Mouse (Mus musculus): ENCODE results near the gene Mical3.
A peak's percentile ranks its signal among the peaks of the same experiment; 100 is the strongest.

Gene Mical3

DNA sequence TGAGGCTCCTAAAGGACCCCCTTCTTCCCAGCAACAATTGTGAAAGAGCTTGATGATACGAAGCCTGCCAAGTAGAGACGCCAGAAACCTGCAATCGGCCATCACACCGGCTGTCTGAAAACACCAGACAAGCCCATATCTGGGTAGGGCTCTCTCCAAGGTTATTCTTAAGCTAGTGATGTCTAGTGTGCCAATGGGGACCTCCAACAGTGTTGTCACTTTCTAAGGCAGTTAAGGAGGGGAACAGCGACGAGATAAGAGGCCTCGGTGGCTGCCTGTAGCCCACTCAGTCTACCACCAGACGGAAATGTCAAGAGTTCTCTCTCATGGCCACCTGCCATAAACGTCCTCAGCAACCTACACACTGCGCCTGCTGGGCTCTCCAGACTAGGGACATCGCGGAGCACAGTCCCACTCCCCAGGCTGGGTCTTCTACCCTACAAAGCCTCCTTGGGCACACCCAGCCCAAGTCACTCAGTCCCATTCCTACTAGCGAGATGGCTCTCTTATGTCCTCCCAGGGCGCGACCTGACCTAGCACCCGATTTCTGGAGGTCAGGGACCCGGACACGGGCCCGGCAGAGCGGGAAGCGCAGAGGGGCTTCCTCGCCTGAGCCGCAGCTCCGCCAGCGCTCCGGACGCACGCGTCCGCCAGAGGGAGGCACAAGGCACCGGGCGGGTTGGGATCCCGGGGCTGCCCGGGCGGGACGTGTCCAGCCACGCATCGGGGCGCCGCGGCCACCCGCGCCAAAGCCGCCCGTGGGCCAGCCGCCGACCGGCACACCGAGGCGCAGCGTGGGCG is 21.4 kb downstream of the Mical3 start:
- peak in 1 of 2 experiments; percentile 29 for DNase-seq

DNA sequence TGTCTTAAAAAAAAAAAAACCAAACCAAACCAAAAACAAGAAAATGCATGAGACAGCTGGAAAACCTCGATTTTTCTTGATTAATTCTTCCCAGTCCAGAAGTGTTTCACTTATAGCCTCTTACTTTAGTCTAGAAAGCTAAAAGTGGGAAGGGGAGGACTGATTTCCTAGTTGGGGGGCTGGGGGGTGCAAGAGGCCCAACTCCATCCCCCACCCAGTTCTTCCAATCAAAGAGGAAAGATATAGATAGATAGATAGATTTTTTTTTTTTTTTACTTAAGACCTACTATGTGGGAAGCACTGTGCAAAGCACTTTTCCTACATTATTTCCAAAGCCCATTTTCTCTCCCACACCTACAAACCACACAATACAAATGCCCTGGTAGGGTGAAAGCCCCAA is 22.7 kb downstream of the Mical3 start:
- DNase-seq, result no peak

DNA sequence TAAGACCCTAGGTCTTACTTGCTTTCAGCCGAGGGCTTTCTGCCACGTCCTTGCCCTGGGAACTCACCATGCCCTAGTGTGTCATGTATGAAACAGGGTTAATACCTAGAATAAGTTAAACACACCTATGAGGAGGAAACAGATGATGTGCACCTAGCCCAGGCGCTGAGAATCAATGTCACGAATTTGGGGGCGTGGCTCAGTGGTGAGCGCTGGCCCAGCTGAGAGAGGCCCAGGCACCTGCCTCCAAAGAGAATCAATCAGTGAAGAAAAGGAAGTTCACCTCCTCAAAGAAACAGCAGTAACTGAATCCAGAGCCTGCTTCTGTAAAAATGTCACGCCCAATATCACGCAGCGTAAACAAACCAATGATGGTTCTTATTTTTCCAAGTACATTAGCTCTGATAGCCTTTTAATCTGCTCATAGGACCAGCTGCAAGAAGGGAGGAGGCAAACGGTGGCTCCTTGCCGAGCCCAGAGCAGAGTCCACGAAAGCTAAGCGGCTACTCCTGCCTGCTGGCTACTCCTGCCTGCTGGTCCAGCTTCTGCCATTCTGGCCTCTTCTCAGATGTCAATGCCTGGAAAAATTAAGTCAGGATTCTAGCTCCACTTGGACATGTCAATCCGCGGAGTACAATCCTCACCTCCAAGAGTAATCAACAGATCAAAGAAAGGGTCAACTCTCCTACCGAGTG is 23.9 kb downstream of the Mical3 start:
- no peak for DNase-seq

DNA sequence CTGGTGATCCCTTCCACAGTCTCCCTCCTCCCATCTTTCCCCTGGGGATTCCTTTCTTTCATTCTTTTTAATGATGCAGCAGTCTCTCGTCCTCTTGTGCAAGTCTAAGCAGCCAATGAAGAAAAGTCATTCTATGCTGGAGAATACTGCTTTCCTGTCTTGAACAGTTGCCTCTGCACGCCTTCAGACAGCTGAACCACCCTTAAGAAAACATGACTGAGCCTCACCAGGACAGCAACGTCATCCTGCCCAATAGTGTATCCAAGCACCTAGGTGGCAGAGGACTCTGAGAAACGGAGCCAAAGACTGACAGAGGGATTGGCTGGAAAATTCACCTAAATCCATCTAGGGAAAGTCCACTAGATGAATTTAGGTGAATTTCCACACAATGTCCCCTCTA is 25.1 kb downstream of the Mical3 start:
- no peak for DNase-seq

DNA sequence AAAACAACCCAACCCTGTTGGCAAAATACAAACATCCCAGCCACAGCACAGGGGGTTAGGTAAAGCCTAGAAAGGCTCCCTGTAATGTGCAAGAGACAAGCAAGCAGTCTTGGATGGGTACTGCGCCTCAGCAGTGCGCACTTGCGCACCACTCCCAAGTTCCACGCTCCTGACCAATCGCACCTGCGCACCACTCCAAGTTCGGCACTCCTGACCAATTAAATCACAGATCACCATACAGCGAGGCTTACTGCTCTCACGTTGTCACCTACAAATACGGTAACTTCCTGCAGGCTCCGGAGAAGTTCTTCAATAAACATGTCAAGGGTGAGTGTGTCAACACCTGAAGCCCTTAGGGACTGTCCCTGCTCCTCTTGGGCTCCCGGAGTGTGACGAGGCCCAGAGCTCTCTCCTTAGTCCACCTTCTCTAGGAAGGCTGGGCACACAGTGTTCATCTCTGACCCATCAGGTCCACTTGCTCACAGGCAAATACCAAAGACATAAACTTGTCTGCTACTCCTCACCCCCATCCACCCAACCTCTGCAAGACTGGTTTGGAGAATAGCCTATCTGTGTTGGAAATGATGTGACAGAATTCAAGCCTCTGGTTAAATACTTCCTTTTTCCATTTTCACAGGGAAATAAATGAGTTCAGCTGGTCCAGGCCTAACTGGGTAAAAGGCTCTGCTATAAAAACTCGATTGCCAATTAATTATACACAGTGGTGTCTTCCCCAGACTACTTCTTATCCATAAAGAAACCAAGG is 27.2 kb downstream of the Mical3 start:
- no peak for DNase-seq

DNA sequence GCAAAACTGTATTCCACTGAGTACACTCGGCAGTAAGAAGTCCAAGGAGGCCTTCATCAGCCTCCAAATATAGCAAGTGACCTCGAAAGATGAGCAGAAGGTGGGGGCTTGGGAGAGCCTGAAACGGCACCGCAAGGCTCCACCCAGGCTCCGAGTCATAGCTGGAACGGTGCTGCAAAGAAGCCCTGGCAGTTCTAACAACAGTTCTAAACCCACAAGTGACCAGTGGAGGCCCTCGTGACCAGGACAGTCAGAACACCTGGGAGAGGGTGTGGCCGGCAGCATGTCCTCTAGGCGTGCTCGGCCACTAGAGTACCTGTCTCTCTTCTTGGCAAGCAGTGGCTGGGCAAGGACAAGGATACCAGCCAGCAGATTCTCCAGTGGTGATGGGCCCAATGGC is 27.9 kb downstream of the Mical3 start:
- DNase-seq, result peak in 1 of 2 experiments; percentile 29

DNA sequence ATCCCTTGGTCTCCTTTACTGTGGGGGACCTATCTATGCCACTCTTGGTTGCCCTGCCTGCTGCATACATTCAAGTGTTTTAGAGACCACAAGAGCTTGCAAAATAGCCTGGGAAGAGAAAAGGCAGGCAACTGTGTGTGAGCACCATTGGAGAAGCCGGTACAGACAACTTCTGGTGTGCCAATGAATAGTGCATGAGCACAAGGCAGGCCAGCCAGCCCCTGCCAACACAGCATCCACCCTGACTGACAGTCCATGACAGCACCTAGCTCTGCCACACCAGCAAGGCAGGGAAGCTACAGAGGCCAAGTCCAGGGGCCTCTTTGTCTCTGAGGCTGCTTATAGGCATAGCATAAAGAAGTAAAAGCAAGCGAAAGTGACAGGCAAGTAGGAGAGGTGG is 28.7 kb downstream of the Mical3 start:
- no peak for DNase-seq

DNA sequence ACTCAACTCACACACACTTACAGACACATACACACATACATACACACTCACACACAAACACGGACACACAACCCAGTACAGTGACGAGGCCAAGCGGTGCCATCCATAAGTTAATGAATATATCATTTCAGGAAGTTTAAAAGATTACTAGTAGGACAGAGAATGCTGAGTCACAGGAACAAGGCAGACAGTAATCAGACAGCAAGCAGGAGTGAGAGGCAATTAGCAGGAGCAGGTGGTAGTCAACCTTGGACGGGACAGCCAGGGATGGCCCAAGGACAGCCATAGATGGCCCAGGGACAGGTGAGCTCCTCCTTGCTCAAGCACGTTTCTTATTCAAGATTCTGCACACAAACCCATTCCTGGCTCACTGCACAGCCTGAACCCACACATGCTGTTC is 29.6 kb downstream of the Mical3 start:
- no peak for DNase-seq

DNA sequence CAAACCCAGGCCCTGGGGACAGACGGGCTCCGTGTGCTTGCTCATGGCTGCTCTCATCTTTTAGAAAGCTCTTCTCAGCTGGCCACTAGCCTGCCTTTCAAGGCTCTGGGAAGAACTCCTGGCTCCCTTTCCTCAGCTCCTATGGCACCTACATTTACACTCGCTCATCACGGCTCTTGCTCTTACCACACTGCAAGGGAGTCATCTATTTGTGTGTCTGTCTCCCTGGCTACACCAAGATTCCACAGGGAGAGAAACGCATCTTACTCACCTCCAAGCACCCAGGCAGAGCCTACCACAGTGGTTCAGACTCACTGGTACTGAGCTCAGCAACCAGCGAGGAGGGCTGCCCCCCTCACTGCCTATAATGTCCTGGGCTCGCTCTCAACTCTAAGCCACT is 31.0 kb downstream of the Mical3 start:
- DNase-seq, result no peak

DNA sequence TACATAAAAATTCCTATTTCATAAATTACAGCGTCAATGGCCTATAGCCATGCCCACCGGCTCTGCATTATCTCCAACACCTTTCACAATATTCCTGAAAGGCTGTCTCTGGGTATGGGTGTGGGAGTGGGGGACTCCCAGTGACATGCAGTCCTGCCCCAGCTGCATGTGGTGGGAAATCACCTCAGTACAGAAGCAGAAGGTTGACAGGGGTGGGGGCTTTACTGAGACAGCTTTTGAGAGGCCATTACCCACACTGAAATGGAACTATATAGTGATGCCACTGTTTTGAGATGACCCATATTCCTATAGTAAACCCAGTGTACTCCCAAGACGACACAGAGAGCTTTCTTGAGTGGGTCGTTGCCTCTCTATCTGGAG is 31.6 kb downstream of the Mical3 start:
- DNase-seq, result no peak

DNA sequence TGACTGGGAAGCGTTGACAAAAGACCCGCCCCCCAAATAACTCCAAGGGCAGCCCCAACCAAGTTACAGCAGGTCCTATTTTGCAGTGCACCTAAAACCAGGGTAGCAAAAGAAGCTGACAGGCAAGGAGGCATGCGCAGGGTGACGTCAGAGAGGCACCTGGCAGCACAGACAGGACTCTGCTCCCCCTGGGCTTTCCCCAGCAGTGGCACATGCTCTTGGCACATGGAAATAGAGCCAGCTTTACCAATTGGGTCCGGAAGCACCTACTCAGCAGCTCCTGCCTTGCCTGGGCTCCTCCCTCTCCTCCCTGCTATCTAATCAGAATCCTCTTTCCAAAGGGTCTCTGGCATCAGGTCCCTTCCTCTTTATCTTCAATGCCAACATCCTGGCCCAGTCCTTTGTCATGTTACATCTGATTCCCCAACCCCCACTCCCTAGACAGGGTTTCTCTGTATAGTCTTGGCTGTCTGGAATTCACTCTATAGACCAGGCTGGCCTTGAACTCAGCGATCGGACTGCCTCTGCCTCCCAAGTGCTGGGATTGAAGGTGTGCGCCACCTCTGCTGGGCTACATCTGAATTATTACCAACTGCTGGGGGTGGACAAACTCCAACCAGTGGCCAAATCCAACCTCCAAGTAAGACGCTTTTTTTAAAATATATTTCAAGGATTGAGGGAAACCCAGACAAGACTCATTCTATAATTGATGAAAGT is 32.1 kb downstream of the Mical3 start:
- DNase-seq, result no peak

DNA sequence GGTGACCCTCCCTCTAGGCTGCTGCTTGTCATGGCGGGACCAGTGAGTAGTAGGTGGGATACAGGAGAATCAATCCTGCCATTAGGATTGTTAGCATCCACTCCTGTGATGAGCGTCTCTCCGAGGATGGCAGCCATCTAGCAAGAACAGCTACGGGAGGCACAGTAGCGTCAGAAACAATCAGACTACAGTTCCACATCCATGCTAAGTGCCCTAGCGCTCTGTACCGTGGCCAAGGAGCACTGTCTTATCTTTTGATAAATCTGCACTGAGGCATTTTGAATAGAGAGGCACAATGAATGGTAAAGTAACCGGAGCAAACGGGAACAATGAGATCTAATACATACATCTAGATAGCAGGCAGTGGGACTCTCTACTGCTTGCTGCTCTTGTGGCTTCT is 32.7 kb downstream of the Mical3 start:
- no peak for DNase-seq

DNA sequence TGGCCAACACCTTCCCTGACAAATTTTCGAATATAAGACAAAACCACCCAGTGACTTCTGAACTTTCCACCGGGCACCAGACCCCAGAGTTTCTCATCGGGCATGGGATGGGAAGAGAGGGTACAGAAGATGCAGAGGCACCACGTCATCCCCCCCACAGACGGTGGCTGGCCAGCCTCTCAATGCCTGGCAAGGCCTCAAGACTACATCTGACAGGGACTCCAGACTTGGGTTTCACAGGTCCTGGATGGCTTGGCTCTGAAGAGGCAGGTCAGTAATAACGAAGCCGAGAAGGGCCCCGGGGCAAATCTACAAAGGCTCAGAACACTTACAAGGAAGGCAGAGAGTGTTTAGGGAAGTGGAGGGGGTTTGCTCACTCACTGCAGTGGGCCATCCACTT is 33.9 kb downstream of the Mical3 start:
- no peak for DNase-seq

DNA sequence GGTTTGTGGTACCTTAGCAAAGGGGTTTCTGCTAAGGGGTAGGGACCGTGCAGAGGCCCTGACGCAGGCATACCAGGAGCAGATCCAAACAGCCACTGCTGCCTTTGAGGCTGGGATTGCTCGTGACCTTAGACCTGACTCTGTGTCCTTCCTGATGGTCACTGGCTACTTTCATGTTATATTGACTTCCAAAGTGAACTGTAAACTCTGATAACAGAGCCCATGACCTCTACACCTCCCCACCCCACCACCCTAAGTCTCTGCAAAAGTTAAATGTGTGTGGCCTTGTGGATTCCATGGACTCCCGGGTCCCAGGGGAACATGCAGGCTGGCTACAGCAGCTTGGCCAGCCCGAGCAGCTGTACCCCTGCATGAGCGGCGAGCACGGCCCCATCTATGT is 34.4 kb downstream of the Mical3 start:
- DNase-seq, result no peak

DNA sequence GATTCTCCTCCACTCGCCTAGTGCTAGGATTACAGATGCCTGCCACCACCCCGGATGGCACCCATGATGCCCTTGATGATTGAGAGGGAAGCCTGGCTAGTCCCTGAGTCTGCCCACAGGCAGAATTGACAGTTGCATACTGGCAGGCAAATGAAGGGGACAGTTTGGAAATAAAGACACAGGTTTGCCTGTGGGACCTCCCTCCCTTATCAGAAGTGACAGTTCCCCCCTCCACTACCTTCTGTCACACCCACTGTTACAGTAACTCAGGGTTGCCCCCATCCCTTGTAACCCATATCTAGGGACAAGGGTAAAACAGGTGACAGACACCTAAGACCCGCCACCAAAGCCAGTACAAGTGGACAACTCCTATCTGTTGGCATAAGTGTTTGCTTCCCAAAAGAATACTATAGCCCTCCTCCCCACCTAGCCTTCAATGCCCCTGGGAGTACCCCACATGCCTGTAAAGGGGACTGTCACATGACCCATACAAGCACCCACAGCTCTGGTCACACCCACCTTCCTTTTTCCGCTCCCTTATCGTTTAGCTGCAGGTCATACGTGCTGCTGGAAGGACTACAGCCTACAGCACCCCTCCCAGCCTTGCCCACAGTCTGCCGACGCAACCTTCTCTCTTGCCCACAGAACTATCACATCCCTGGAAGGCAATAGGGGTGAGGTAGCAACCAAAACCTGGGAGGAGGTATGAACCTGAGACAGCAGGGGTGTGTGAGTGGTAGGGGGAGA is 37.0 kb downstream of the Mical3 start:
- no peak for DNase-seq

DNA sequence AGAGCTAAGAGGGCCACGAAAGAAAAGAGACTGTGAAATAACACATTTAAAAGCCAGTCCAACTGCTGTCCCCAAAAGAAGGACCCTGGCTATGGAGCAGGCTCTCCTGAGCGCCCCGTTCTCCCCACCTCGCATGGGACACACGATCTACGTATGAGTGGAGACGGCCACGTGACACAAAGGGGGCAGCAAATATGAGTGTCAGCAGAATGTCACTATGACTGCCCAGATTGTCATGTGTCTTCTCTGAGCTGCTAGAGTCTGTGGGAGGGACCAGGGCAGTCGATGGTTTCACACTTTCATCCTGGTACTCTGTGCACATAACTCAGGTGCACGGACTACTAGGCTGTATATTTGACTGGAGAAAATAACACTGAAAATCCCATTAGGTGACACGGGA is 40.0 kb downstream of the Mical3 start:
- DNase-seq, result no peak

DNA sequence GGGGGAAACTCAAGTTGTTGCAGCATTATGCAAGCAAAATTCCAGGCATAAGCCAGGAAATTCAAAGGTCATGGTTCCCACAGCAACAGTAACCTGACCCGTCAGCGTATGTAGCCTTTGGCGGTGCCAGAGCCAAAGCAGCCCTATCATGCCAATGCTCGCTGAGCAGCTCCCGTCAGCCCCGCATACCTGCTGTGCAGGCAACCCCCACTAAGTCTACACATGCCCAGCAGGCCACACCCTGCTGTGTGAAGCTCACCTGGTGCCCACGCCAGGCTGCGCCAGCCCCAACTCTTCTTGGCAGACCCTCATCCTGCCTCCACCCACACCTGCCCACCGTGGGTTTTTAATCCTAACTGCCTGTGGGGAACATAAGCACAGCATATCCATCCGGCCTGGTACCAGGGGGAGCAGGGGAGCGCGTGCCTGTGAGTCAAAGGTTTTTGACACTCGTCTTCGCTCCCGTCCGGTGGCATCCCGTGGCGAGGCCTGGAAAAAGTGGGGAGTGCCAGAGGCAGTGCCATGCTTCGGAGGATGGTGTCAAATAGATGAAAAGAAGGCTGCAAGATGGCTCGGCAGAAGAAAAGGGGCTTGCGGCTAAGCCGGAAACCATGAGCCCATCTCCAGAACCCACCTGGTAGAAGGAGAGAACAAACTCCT is 43.1 kb downstream of the Mical3 start:
- peak; percentile 69 to 79 for DNase-seq

DNA sequence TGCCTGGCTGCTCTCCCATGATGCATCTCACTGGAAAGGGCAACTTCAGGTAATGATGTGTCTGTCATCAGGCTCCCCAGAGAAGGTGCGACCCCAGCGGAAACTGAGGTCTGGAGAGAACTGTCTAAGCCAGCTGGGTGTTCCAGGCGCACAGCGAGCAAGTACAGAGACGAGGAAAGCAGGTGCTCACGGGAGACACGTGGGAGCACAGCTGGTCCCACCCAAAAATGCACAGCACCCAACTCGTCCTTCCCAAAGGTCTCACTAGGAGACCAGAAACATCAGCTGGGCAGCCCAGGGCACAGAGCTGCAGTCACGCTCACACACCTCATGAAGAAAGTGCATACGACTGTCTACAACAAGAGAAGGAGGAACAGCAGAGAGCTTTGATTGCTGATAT is 43.7 kb downstream of the Mical3 start:
- DNase-seq, result no peak

DNA sequence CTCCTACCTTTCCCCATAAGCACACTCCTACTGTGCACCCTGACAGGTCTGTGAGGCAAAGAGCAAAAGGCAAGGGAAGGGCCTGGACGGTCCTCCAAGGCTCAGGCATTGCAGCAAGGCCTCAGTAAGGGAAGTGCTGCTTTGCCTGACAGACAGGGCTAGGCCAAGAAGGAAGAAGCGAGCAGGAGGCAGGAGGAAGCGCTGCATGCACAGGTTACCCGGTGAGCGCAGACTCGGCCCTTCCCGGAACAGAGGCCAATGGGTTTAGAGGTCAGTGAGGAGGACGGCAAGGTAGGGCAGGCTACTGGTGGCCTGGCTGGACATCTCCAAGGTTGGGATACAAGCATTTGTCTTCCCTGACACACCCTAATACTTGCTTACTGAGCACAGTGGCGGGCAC is 44.6 kb downstream of the Mical3 start:
- no peak for DNase-seq

DNA sequence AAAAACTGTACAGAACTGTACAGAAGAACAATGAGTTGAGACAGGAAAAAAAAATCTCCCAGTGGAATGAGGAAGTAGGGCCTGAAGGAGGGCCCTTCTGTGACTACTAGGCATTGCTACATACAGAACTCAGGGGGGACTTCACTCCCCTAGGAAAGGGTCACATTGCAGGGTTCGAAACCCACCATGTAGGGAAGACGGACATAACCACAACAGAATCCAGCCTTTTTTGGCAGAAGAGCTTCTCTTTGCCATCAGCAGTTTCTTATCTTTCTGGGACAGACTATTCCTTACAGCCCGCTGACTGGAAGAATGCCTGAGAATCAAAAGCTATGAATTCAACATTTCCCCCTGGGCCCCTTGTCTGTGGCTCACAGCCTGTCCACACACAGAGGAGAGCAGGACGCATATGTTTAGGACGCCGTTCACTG is 46.7 kb downstream of the Mical3 start:
- no peak for DNase-seq

DNA sequence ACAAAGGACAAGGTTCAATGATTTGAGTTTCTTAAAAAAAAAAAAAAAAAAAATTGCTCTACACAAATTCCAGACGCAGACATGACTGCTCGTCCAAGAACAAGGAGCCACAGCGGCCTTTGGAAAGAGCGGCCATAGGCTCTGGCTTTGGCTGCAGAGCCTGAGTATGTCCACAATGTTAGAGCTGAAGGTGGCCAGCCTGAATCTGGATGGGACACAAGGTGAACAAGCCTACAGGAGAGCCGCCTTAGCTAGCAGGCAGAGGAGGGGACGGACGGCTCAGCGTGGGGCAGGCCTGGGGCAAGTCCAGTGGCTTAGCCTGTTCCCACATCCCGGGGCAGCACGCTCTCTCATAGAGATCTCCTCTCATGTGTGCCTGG is 48.7 kb downstream of the Mical3 start:
- no peak for DNase-seq

All from lung, adult 18-20 months (tissue).